ENCODE assay signal across 8 mouse cellular contexts in the genomic region with DNA sequence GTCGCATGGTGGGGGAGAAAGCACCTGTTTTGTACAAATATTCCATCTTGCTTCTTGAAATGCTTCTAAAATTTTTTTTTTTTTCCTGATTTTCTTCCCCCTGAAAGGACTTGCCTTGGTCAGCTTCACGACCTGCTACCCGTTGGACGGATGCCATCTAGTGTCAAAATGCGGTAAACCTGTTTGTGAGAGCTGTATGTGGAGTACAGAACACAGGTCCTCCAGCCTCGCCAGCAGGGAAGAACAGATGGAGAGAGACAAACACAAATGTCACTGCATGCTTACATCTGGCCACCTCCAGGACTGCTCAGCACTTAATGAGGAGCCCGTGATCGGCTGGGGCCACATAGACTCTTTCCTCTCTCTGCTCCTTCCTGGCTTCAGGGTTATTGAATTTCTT. TPM values are rescaled to one million over a fixed set of nuclear protein-coding genes. Genes with fewer than 3 reads are reported as not detected.
DNase-seq lines count a peak whose midpoint lies in the region; ATAC-seq and TF ChIP-seq lines count a peak whose summit lies in the region.

No protein-coding gene starts in this region.

- H3K9ac ChIP-seq in kidney, embryonic 14.5 days (ENCODE audit: low read depth, low read length) = no peak overlapping the region

- H3K4me3 ChIP-seq in kidney, adult 2 months (ENCODE audit: insufficient read depth, low read depth, low read length) = no peak overlapping the region
- no peak overlapping the region for H3K4me3 ChIP-seq in kidney, embryonic 14.5 days (ENCODE audit: low read length)

- TF ChIP-seq CTCF in kidney, adult 2 months (conservative IDR thresholded peaks at IDR 0.05; ENCODE audit: insufficient read depth, insufficient read length, low read depth, low read length) = no peak; the same call in 1 of the 2 replicates
- TF ChIP-seq CTCF in Patski (IDR thresholded peaks at IDR 0.05) = peak; percentile 51

- no peaks in the 10 kb centered on the region for H3K27me3 ChIP-seq in kidney, adult 2 months (replicated peaks; ENCODE audit: control insufficient read depth, insufficient read depth, low read length)
- H3K27me3 ChIP-seq in kidney, embryonic 14.5 days (ENCODE audit: control insufficient read depth, insufficient read depth, low read length) = no peaks in the 10 kb centered on the region
- H3K27me3 ChIP-seq in Patski = peaks cover 57% of the 10 kb centered on the region

- in situ Hi-C loops in Patski (cut with MboI; ENCODE audit: low pct_unique_long_range_greater_than_20kb) = no loop called here

- no peak for ATAC-seq in kidney, embryonic 14.5 days (ENCODE audit: low FRiP score, low TSS enrichment)
- no peak for ATAC-seq in Patski
- peak; percentile 48; the same call in 1 of the 2 replicates for ATAC-seq in granulocyte monocyte progenitor cell, adult 5-6 weeks (replicated peaks; ENCODE audit: poor library complexity, severe bottlenecking)

- no peak overlapping the region for H3K4me2 ChIP-seq in kidney, embryonic 14.5 days (replicated peaks; ENCODE audit: low read depth, low read length)

- CTCF ChIA-PET in Patski (lab: Charles Lee) = interaction anchor here (1.7 kb wide), 1 partner anchor 9 kb away, joined by 4 read pairs; no protein-coding TSS in a partner anchor

- H3K9me3 ChIP-seq in kidney, embryonic 14.5 days (ENCODE audit: control insufficient read depth, low read length) = no peaks in the 10 kb centered on the region

- TF ChIP-seq POLR2A in kidney, adult 2 months (IDR thresholded peaks at IDR 0.05; ENCODE audit: low read depth, low read length) = no peak

- no peaks in the 10 kb centered on the region for H3K4me1 ChIP-seq in kidney, adult 2 months (ENCODE audit: control insufficient read depth, insufficient read depth, low read length)
- no peaks in the 10 kb centered on the region for H3K4me1 ChIP-seq in kidney, embryonic 14.5 days (ENCODE audit: control insufficient read depth, insufficient read depth, low read length)

- DNase-seq in kidney, adult 2 months = peak; percentile 39
- DNase-seq in Patski (ENCODE audit: low read depth, low spot score) = no peak
- DNase-seq in cerebellum, adult 9-11 months = peak; percentile 59
- peak; percentile 63 to 73 for DNase-seq in left cerebral cortex, postnatal 10 days (ENCODE audit: extremely low spot score in 1 of 2, low spot score in 2 of 2)
- DNase-seq in right cerebral cortex, postnatal 14 days = peak; percentile 66
- DNase-seq in B cell, adult 2 months = no peak

- no peak overlapping the region for H3K27ac ChIP-seq in kidney, adult 2 months (ENCODE audit: insufficient read depth, low read depth, low read length)
- H3K27ac ChIP-seq in kidney, embryonic 14.5 days (ENCODE audit: low read depth, low read length) = no peak overlapping the region

- WGBS in kidney, adult 2 months = 15% methylated on average over 8 of the region's 8 CpGs
- 25% methylated on average over 8 of the region's 8 CpGs for WGBS in kidney, embryonic 14.5 days

- intact Hi-C loops in left cerebral cortex, postnatal 10 days (cut with DNase I) = no loop called here

- no peaks in the 10 kb centered on the region for H3K36me3 ChIP-seq in kidney, adult 2 months (ENCODE audit: control insufficient read depth, insufficient read depth, low read length)
- no peaks in the 10 kb centered on the region for H3K36me3 ChIP-seq in kidney, embryonic 14.5 days (ENCODE audit: control insufficient read depth, insufficient read depth, low read length)

- POLR2A ChIA-PET in Patski (lab: Charles Lee) = no interaction called here

RNA-seq across cellular contexts. Expression of a gene that starts 1.6 kb away (rescaled TPM):
- polyA plus RNA-seq in kidney, adult 2 months (2012; rRNA removed) = 0.01 TPM in 1 of 2 replicates, not detected in the other
- polyA plus RNA-seq in kidney, embryonic 14.5 days (2014; fragmentation: Nextera tagmentation; extraction: Ambion mirVana) = not detected in 2 replicates
- not detected for polyA plus RNA-seq in Patski (2021)
- not detected in 2 replicates for total RNA-seq in granulocyte monocyte progenitor cell, adult 5-6 weeks (2014; fragmentation: Nextera tagmentation)
- total RNA-seq in granulocyte monocyte progenitor cell, adult 5-6 weeks (2017) = not detected in 2 replicates
- total RNA-seq in left cerebral cortex, postnatal 10 days (2021) = 1 to 10 TPM; 1.9 to 2.3 TPM

RNA-seq across cellular contexts. Expression of a gene that starts 1.8 kb away (rescaled TPM):
- polyA plus RNA-seq in kidney, adult 2 months (2012; rRNA removed) = not detected in 2 replicates
- not detected in 2 replicates for polyA plus RNA-seq in kidney, embryonic 14.5 days (2014; fragmentation: Nextera tagmentation; extraction: Ambion mirVana)
- polyA plus RNA-seq in Patski (2021) = not detected
- not detected in 2 replicates for total RNA-seq in granulocyte monocyte progenitor cell, adult 5-6 weeks (2014; fragmentation: Nextera tagmentation)
- total RNA-seq in granulocyte monocyte progenitor cell, adult 5-6 weeks (2017) = not detected in 2 replicates
- not detected for total RNA-seq in left cerebral cortex, postnatal 10 days (2021)

RNA-seq across cellular contexts. Expression of a gene that starts 25.4 kb away (rescaled TPM):
- polyA plus RNA-seq in kidney, adult 2 months (2012; rRNA removed) = 1.6 TPM in 1 of 2 replicates, not detected in the other
- polyA plus RNA-seq in kidney, embryonic 14.5 days (2014; fragmentation: Nextera tagmentation; extraction: Ambion mirVana) = not detected in 2 replicates
- polyA plus RNA-seq in Patski (2021) = not detected
- 1.7 and 4.7 TPM in 2 replicates for total RNA-seq in granulocyte monocyte progenitor cell, adult 5-6 weeks (2014; fragmentation: Nextera tagmentation)
- not detected in 2 replicates for total RNA-seq in granulocyte monocyte progenitor cell, adult 5-6 weeks (2017)
- under 1 TPM; 0.41 to 0.65 TPM for total RNA-seq in left cerebral cortex, postnatal 10 days (2021)

Comparison
In these comparisons a context has a peak if more than half of its experiments do, and no peak if none do; other contexts are left out.
1. DNase-seq: peak in kidney, adult 2 months (single experiment), cerebellum, adult 9-11 months (single experiment), left cerebral cortex, postnatal 10 days (2 of 2) and right cerebral cortex, postnatal 14 days (single experiment); none in Patski (single experiment) and B cell, adult 2 months (0 of 2).